Mouse (Mus musculus) adrenal gland, postnatal 36 days (tissue): Measurements from ENCODE around the gene Kcnj14. TPM values are rescaled to one million over a fixed set of nuclear protein-coding genes. Genes with fewer than 3 reads are reported as not detected.
A peak's percentile ranks its signal among the peaks of the same experiment; 100 is the strongest.

Experiments used
- DNase-seq, 2 experiments: peaks; one replicate each; pipeline ENCODE4 v3.0.0; 2021; ENCODE audit warnings: mixed read lengths in 1 of 2
- total RNA-seq, 2 experiments: library from RNA; stranded (reverse); gene quantifications; 2 replicates each; pipeline ENCODE4 v1.2.3; 2021

Gene Kcnj14
- total RNA-seq, 2 experiments from 2014 or later: 0.16 to 0.53 TPM

DNA sequence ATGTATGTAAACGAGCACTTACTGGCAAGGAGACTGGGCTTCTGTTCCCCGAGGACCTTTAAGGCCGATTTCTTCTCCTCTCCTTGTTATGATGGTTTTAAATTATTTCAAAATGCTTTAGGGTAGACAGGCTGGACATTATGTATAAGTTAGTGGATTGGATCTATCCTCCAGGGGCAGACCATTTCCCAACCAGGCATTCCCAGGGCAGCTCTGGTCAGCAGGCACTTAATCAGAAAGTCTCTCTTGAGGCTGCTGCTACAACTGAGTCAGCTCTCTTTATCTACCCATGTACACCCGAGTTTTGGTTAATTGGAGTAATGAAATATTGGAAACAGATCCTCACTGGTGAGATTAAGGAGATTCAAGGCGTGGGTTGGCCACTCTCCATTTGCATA, 6.5 kb upstream of the Kcnj14 start:
- no peak for DNase-seq

DNA sequence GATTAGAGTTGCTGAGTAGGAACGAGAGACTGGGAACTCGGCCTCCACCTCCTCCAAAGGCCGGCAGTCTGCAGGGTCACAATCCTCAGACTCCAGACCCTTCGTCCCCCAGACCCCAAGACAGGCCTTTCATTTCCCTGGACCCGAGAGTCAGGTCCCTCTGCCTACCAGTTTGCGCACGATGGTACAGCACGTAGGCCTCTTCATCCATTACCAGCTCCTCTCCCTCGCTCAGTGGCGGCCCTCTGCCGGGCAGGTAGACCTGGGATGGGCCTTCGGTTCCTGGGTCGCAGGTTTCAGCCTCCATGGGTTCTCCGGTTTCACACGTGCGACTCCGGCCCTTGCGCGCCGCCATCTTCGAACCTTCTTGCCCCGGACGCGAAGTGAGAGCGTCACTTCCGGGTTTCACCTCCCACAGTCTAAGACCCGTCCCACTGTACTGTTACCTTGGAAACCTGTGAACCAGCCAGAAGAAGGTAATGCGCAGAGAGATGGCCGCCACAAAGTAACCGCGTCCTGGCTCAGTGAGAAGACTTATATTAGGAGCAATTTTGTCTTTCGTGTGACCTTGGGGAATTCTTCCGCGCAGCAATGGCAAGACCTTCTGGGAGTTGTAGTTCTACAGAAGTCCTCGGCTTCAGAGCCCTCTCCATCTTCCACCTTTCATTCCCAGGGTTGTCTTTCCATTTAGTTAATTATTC, 6.0 kb upstream of the Kcnj14 start, which contains the start of gene Grwd1:
Grwd1 (minus strand) TSS at position 518 of the 701 bp plus-strand sequence.
- peak; percentile 89 to 90 for DNase-seq

DNA sequence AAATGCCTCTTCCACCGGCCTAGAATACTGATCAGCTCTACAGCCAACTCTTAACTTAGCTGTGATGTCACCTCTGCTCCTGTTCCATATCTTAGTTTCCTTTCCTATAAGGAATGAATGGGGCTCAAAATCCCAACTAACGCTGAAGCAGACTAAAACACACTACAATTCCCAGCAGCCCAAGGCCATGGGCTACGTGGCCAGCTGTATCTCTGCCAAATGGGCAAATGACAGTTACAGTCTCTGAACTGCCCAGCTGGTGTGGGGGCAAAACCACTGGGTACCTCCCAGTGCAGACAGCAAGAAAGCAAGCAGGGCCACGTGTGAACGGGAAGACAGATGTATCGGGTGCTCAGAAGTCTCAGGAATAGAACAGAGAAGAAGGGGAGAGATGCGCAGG, 2.0 kb upstream of the Kcnj14 start:
- DNase-seq: peak in 1 of 2 experiments; percentile 52

DNA sequence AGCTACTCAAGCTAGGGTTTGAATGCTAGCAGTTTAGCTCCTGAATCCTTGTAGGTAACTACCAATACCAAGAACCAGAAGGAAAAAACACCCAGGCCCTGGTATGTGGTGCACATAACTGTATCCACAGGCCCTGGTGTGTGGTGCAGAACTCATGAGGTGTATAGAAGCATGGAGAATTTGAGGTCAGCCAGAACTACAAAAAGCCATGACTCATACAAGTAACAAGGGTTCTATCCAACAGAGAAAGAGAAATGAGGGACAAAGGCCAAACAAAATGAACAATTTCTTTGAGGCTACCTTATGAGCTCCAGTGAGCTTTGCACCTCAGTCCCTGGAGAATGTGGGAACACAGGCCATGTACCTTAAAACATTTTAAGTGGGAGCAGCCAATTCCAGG, 3.7 kb downstream of the Kcnj14 start:
- no peak for DNase-seq

DNA sequence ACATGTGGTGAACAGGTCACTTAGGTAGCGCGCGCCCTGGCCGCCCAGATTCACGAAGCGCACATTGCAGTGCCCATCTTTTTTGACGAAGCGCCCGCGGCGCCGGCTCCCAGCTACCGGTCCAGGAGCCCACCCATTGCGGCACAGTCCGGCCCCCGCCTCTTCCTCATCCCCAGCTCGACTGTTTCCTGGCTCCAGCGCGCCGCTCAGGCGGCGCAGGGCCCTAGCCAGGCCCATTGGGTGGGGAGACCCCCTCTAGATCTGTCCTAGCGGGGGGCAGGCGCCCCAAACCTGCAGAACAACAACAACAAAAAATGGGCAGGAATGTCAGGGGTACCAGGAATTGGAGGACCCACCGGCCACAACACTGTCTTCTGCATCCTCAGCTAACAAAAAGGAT, 4.7 kb downstream of the Kcnj14 start:
- DNase-seq: no peak

DNA sequence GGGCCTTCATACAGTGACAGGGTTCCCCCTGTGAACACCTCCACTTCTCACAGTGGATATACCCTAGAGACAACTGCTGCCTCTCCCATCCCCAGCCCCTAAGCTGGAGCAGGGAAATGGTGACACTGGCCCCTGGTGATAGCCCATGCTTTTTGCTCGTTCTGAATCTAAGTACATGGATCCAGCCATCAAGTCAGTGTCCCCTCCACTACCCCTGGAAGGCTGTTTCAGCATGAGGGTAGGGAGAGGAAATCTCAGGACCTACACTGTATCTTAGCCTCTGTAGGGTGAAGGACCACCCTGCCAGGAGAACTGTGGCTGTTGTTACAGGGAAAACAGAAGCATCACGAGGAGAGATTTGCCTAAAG, 8.6 kb downstream of the Kcnj14 start:
- DNase-seq: no peak

DNA sequence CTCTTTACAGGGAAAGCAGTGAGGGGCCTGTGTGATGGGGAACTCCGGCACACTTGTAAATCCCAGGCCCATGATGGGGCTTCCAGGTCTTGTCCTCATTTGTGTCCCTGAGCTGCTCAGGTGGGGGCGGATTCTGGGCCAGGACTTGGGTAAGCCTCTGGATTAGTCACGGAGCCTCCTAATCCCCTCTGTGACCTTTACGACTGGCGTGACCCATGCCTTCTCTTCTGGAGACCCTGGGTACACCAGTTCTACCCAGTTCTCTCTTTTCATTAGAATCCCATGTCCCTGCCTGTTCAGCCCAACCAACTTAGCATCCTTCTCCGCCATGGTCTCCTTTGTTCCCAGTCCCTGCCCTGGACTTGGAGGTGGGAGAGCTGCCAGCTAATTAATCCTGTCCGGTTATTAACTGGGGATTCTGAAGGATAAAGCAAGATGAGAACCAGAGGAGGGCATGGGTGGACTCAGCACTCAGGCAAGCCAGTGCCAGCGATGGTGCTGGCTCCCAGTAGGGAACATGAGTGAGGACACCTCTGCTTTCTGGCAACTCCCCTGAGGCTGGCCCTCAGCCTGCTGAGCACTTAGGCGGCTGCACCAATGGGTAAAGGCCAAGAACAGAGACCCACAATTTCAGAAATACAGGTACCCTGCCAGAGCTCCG, 9.1 kb downstream of the Kcnj14 start:
- DNase-seq: no peak

DNA sequence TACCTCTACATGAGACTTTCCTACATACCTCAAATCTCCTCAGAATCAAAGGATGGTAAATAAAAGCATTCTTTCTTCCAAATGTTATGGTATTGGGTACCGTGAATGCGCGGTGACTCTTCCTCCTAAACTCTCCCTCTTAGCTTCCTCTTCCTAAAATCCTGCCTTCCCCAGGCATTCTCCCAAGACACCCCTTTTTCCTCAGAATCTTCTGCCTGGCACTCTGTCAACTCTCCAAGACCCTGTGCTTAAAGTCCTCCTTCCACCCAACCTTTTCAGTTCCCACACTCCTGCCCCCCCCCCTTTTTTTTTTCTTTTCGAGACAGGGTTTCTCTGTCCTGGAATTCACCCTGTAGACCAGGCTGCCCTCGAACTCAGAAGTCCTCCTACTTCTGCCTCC, 9.7 kb downstream of the Kcnj14 start:
- DNase-seq: no peak

DNA sequence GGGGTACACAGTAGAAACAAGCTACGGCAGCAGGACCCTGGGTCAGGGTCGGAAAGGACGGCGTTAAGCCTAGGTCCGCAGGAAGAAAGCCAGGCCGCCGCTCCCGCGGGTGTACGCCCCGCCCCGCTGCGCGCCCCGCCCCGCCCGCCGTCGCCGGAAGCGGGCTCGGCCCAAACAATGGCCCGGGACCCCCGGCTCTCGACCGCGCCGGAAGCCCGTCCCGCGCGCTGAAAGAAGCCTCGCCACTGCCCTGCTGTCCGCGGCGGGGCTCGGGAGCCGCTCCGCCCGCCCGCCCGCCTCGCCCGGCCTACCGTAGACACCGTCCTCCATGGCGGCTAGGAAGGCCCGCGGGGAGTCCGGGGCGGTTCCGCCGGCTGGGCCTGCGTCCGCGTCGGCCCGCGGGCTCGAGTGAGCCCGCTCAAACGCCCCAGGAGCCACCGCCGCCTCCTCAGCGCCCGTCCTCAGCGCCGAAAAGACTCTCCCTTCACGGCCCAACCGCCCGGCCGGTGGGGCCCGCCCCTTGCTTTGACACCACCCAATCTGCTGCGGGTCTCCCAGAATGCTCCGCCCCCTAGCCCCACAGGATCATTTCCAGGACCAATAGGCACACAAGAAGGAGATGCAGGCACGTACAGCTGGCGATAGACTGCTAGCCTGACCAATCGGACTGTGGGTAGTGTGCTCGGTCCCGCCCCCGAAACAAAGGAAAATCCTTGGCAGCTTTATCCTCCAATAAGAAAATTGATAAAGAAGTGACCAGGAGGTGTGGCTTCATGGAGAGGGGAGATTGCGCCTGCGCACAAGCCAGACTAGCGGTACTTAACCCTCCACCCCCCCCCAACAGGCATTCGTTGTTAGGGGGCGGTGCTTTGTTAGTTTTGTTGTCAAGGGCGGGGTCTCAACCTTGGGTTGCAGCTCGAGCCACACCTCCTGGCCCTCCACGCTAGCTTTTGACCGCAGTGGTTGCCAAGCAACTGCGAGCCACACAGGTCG, 10.5 kb downstream of the Kcnj14 start, which contains the start of gene Cyth2:
Cyth2 (minus strand) TSS at position 795 of the 993 bp plus-strand sequence.
- DNase-seq: peak; percentile 98

- DNase-seq: no peak
Measured at GRCm38 (mm10) chr7:45812921-45813320, 11.7 kb downstream of the Kcnj14 start.

GRCm38 (mm10) chr7:45809276-45810075, 15.1 kb downstream of the Kcnj14 start:
- no peak for DNase-seq

DNA sequence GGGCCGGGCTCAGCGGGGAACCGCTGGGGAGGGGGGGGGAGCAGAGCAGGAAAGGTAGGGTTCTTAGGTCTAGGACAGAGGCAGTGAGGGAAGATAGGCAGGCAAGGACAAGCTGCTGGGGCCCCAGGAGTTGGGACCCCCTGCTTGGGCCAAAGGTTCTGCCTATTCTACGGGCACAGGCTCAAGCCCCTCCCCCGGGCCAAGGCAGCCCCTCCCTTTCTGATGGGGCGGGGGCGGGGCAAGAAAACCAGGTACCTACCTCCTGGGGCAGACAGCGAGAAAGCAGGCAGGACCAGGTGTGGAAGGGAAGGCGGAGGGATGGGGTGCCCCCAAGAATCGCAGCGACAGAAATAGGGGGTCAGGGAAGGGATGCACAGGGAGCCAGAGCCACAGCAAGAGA, 16.1 kb downstream of the Kcnj14 start:
- DNase-seq: no peak

GRCm38 (mm10) chr7:45805941-45806340, 18.6 kb downstream of the Kcnj14 start:
- no peak for DNase-seq

GRCm38 (mm10) chr7:45802551-45802950, 22.0 kb downstream of the Kcnj14 start:
- peak; percentile 74 to 82 for DNase-seq

- peak; percentile 93 to 96 for DNase-seq
Measured at GRCm38 (mm10) chr7:45801348-45801747, 23.2 kb downstream of the Kcnj14 start.

DNA sequence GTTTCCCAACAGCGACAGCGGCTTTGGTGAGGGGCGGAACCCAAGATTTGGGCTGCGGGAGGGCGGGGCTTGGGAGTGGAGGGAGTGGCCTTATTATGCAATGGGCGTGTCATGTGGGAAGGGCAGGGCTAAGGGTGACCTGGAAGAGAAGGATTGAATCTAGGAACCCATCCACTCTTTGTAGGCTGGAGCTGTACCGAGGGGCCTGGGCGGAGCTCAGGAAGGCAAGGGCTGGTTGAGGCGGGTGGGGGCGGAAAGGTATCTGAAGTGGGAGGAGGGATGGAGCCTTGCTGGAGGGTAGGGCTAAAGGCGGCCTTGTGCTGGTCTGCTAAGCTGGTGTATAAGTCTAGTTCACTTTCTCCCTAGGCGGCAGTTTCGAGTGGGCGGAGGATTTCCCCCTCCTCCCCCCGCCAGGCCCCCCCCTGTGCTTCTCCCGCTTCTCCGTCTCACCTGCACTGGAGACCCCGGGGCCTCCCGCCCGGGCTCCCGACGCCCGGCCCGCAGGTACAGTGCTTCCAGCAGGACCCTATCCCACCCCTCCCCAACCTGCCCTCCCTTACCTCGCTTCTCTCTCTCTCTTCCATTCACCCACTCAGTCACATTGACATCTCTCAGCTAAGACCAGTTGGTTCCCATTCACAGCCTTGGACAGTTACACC, 23.9 kb downstream of the Kcnj14 start:
- peak; percentile 60 to 64 for DNase-seq

DNA sequence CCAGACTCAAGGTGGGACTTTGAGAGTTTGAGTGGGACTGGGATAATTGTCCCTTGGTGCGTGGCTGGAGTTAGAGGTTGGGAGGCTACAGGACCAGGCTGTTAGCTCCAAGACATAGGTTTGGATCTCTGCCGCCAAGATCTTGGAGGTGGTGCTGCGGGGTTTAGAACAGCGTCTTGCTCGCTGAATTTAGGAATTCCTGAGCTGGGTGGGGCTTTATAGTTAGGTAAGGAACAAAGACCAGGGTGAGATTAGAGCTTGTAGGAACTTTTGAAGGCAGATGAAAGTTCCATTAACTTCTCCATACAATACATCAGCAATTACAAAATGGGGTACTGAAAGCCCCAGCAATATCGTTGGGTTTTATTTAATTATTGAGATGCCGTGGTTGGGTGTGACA, 24.6 kb downstream of the Kcnj14 start:
- no peak for DNase-seq

DNA sequence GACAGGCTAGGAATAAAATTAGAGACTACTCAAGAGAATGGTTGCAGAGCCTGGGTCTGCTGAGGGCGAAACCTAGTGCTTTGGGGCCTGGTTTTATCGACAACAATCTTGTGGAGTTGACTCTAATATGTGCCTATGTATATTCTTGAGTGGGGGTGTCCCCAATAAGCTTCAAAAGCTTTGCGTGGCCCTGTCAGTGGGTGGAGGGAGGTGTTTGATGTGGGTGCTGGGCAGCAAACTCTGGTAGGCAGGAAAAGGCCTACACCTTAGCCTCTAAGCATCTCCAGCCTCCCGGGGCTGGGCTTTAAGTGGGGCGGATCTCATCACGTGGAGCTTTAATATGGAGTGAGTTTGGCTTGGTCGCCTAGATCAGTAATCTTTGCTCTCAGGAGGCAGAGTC, 25.7 kb downstream of the Kcnj14 start:
- DNase-seq: no peak

DNA sequence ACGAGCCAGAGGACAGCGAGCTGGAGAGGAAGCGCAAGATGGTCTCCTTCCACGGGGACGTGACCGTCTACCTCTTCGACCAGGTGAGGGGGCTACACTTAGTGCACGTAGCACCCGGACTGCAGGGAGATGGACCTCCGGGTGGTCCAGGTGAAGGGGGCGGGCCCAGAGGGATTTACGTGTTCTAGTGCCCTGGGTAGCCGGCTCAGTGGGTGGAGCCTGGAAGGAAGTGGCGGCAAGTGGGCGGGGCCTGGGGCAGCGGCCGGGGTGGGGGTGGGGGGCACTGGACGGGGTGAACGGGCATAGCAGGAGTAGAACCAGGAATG, 26.1 kb downstream of the Kcnj14 start:
- peak; percentile 65 to 80 for DNase-seq

GRCm38 (mm10) chr7:45797661-45798510, 26.7 kb downstream of the Kcnj14 start:
- DNase-seq: peak; percentile 65
